Mouse (Mus musculus) left cerebral cortex, postnatal 14 days (tissue): Measurements from ENCODE around the gene Rbms3. TPM values are rescaled to one million over a fixed set of nuclear protein-coding genes. Genes with fewer than 3 reads are reported as not detected.

Experiments used
- DNase-seq, 2 experiments: peaks; one replicate each; pipeline ENCODE4 v3.0.0; 2021 to 2022; ENCODE audit warnings: low spot score in 2 of 2, mixed read lengths in 1 of 2
- intact Hi-C: fragments of 180-260 bp; cut with DNase I; formaldehyde crosslinking; loops from one replicate; pipeline ENCODE4 v1.15.1; 2025
- total RNA-seq, 2 experiments: library from RNA; stranded (reverse); gene quantifications; 2 replicates each; pipeline ENCODE4 v1.2.3; 2021

Rbms3 gene
- total RNA-seq, 2 experiments from 2014 or later, result 12.9 to 14.4 TPM

DNA sequence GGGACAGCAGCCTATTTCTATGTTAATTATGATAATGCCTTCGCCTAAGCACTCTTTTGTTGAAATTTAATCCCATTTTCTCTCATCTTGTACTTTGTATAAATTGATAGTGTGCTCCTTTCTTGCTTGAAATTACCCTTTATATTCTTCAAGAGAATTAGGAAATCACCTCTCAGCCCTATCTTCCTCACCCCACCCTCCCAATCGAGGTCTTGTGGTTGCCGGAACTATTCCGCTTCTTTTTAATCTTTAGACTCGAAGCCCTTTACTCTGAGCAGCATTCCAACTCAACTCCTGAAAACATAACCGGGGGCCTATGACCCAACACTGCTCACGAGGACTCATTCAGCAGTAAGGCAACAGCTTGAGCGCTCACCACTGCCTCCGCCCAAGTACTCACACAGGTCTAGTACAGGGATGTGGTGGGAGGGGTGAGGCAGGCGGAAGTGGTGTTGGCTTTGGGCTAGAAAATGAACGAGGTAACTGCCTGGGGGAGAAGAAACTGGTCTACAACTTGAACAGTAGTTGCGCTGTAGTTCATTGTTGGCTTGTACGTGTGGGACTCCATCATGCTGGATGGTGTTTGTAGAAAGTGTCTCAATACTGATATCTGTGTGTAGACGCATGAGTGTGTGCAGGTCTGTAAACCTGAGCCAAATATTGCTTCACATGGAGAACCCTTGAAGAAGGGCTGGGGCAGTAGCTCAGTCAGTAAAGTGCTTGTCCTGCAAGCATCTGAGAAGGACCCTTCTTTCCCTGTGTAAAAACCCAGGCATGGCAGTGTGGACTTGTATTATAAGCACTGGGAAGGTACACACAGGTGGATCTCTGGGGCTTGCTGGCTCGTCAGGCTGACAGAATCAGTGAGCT is 331.8 kb downstream of the Rbms3 start:
- DNase-seq, result no peak
- intact Hi-C loops, result no loop called here

DNA sequence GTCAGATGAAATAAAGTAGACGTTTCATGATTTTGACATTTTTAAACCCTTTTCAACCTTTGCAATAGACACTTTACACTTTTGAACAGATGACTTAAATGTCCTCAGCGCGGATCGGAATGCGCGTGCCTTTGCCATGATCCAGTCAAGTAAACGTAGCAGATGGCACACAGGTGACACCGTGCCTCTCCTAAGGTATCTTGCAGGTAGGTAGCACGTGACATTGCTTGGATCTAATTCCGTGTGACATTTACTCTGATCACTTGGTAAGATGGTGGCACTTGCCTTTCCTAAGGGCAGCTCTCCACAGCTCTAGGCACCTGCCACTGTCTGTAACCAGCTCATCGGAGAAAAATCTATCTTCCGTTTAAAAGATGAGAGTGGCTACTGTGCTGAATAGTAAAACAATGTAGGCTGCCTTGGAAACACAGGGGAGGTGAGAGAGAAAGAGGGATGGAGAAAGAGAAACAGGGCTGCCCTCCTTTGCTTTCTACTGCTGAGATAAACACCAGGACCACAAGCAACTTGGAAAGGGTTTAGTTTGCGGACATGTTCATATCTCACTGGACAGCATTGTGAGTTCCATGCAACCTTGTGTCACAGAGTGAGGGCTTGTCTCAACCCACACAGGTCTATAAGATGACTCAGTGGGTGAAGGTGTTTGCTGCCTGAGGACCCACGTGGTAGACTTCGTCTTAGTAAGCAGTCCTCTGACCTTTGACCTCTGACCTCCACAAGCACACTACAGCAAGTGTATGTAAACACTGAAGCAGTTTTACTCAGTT is 338.5 kb downstream of the Rbms3 start:
- intact Hi-C loops, result no loop called here
- no peak for DNase-seq

GRCm38 (mm10) chr9:117274846-117275245 is 354.9 kb downstream of the Rbms3 start:
- intact Hi-C loops, result no loop called here
- no peak for DNase-seq

DNA sequence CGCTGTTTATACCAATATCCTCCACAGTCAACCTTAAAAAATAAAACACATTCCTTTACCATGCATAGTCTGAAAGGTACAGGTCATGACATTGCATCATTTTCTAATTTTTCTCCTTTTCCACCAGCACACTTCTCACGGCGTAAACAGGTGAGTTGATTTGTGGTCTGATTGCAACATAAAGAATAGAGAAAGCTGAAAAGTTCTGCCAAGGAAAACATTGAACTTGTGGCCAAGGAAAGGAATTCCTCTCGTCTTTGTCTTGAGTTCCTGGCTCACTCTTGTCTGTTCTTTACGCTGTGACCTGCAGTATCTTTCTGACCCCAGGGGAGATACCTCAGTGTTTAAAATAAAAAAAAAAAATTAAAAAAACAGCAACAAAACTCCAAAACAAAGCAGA is 370.1 kb downstream of the Rbms3 start:
- DNase-seq, result no peak
- intact Hi-C loops, result no loop called here

- intact Hi-C loops, result no loop called here
- DNase-seq, result peak; percentile 52 to 70
Observed at GRCm38 (mm10) chr9:117253361-117253760, 376.4 kb downstream of the Rbms3 start.

DNA sequence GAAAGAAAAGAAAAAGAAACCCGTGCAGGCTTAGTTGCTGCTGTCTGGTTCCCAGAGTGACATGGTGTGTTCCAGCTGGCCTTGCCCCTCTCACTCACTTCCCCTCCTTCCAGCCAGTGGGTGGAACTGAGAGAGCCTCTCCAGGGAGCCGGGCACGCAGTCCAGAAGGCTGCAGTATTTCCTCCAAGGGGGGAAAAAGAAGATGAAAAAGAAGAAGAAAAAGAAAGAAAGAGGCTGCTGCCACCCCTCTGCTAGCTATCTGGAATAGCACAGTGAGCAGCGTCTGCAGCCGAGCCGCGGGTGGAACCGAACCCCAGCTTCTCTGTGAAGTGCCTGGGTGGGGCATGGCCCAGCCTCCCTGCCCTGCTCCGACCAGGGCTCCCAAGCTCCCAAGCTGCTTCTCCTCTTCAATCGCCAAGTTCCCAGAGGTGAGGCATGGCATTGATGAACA is 377.3 kb downstream of the Rbms3 start:
- DNase-seq, result peak in 1 of 2 experiments; percentile 20
- intact Hi-C loops, result no loop called here

DNA sequence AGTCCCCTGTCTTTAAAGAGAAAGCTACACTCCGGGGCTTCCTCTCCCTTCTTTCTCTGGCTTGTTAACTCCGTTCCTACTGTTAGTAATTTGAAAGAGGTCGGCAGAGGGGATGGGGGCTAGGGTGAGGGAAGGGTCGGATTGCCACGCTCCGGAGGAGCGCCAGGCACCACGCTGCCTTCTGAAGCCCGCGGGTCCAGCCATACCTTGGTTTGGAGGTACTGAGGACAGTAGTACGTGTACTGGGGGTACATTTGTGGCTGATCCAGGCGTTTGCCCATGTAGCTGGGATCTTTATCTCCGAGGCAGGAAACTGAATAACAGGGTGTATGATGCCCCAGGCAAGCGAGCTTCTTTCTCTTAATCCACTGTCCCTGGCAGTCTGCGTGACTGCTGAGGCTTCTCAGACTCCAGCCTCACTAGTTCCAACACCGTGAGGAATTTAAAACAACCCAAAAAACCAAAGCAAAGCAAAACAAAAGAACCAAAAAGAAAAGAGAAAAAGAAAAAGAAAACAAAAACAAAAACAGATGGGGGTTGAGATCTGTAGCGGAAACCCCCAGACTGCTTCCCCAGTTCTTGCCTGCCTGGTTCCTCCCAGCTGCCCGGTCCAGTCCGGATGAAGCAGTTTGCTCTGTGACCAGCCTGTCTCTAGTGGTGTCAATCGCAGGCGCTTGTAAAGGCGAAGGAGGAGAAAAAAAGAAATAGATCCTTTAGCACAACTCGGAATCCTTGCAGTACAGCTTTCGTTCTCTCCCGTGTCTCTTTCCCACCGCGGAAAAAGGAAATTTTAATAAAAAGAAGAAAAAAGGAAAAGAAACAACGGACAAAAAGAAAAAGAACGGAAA is 378.0 kb downstream of the Rbms3 start:
- DNase-seq, result peak in 1 of 2 experiments; percentile 5
- intact Hi-C loops, result no loop called here

GRCm38 (mm10) chr9:117250831-117251165 is 378.9 kb downstream of the Rbms3 start:
- intact Hi-C loops, result no loop called here
- no peak for DNase-seq

DNA sequence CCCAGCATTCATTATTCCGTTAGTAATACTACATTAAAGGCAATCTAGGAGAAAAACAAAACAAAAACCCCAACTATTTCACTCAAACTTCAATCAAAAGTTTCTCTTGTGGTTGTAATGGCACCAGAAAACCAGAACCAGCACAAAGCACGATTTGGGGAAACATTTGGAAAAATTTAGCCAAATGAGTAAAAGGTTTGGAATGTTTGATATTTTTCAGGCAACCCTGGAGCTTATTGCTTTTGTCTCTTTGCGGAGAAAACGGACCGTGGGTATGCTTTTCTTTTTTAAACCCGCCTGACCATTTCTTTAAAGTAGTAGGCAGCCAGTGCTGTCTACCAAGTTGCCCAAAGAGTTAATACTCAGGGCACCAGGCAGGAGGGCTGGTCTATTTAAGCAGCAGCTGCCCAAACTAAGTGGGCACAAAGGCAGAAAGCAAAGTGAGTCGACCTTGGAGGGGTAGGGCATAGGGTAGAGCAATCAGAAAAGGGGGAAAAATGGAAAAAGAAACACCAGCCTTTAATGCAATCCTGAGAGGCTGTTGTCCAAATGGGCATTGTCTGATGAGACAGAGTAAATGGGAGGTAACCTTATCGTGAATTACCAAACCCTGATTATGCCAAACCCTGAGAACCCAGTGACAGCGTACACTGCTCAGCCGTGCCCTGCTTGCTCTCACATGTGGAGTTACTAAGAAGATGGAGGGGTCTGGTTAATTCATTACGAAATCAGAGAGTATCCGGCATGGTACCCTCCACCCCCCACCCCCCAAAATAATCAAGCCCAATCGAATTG is 379.5 kb downstream of the Rbms3 start:
- intact Hi-C loops, result no loop called here
- no peak for DNase-seq

- no peak for DNase-seq
- intact Hi-C loops, result no loop called here
Observed at GRCm38 (mm10) chr9:117247311-117247980, 382.3 kb downstream of the Rbms3 start.

DNA sequence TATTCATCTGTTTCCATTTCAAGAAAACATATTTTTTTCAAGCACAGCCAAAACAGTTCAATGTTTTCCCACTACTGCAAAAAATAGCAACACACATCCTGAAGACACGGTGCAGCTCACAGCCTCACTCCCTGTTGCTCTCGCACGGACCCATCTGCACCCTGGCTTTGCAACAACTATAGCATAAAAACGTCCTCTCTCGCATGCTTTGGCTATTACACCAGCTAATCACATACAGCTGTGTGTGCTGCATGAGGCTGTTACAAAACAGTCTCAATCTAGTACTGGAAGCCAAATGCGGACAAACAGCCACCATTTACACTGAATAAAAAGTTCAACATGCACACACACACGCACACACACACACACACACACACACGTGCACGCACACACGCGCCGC is 383.5 kb downstream of the Rbms3 start:
- intact Hi-C loops, result no loop called here
- DNase-seq, result no peak

- intact Hi-C loops, result no loop called here
- no peak for DNase-seq
Observed at GRCm38 (mm10) chr9:117243365-117243764, 386.3 kb downstream of the Rbms3 start.

GRCm38 (mm10) chr9:117234726-117235075 is 395.0 kb downstream of the Rbms3 start:
- intact Hi-C loops, result no loop called here

GRCm38 (mm10) chr9:117234065-117234725 is 395.5 kb downstream of the Rbms3 start:
- intact Hi-C loops, result no loop called here

More at GRCm38 (mm10) chr9:117234726-117235075, 395.0 kb downstream of the Rbms3 start:
- DNase-seq, result no peak

DNA sequence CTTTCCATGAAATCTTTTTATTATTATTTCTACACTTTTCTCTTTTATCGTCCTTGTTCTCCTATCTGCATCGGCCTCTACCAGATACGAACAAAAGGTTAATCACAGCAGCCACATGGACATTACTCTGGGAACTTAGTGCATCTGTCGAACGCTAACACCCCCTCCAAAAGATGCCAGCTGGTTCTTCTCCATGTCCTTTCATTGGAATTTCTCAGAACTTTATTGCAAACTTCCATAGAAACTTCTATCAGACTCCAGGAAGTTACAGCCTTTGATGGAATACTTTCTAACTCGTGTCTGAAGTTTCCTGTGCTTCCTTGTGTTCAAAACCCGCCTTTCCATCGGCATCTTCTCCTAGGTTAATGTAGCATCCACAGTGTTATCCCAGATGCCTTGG is 407.0 kb downstream of the Rbms3 start:
- no peak for DNase-seq
- intact Hi-C loops, result no loop called here

More at GRCm38 (mm10) chr9:117234065-117234725, 395.5 kb downstream of the Rbms3 start:
- no peak for DNase-seq

DNA sequence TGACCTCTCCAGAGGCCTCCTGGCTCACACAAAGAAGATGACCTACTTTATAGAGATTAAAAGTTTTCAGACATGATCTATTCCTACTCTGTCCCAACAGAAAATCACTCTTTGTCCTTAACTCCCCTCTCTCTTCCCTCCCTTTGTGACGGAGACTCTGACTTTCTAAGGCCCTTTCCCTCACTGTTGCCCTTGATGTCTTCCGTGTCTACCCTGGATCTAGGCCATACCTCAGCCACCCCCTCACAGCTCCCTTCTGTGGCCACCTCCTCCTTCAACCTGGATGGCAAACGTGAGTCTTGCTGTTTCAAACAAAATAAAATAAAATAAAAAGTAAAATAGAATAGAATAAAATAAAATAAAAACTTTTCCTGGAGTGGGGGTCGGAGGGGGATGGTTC is 408.2 kb downstream of the Rbms3 start:
- intact Hi-C loops, result no loop called here

DNA sequence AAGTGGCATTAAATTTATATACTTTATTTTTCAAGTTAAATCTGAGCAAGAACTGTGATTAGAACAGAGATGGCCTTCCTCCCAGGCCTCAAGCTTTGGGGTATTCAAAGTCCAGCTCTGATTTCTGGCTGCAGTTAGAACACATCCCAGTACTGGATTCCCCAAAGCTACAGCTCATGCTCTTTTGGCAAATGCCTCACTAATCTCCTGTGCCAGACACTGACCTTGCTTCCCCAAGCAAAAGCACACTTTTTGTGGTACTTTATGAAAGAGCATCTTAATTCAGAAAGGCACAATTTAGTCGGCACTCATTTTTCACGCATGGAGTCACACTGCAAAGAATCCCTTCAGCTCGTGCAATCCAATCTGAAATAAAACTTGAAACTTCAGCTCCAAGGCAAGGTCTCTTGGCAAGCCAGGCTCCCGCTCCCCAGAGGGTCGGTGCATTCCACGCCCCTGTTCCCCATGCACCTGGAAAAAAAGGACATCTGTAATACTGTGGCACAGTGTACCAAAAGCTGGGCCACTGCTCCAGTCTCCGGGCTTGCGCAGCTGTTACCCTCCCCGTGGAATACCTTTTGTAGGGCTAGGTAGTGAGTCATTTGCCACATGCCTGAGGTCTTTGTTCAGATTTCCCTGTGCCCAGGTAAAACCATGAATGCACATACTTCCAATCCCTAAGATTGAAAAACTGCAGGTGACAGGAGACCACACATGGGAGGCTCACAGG is 413.5 kb downstream of the Rbms3 start:
- DNase-seq, result no peak
- intact Hi-C loops, result no loop called here

More for the DNA sequence above, 408.2 kb downstream of the Rbms3 start:
- DNase-seq, result no peak
